10 mouse cellular contexts compared by ENCODE assay signal in the genomic region with DNA sequence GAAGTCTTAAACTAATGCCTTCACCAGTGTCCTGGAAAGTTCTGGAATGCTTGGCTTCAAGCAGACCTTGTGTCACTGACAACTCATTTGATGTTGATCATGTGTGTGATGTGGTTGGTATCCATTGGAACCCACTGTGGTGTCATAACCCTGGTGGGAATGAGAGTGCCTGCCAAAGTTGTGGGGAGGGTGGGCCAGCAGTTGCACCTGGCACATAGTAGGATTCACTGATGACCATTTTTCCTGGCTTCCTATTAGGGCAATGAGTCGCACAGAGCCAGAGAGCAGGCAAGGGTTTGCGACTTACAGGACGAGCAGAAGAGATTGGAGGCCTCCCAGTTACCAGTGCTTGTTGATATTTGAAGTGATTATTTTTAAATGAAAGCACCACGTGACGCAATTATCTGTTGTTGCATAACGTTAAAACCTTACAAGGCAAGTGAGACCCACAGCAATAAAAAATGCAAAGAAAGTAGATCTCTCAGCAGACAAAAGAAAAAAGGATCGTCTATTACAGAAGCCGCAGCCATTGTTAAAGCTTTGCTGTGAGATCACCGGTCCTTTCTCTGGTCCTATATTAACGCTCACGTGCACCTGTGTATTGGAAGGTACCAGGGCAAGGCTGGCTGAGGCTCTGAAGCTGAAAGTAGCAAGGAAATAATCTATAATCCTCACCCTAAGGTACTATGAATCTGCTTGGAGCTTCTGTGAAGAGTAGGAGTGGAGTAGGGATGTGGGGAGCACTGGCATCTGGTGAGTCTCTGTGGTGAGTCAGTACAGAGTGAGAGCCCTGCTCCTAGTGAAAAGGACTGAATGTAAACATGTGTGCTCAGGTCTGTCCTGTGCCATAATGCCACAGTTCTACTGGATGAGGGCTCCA.
DNase-seq lines count a peak whose midpoint lies in the region; ATAC-seq and TF ChIP-seq lines count a peak whose summit lies in the region.
"Had no signal": no experiment of that assay in that cellular context is flagged by ENCODE, and none has a peak within 500 bp of the region (broad histone marks: within the 10 kb centered on the region; RNA-seq: fewer than 3 reads in every experiment).

No protein-coding gene starts in this region.

- DNase-seq in forebrain, embryonic 10.5 days (ENCODE audit: extremely low spot score, low spot score), result no peak
- no peak for DNase-seq in forebrain, postnatal 0 days
- no peak for DNase-seq in layer of hippocampus, adult 2 months (ENCODE audit: low spot score in 2 of 2)
- DNase-seq in layer of hippocampus, adult 11-12 months (ENCODE audit: low spot score), result no peak
- DNase-seq in 3T3-L1 (ENCODE audit: low read depth, low spot score), result peak; percentile 61
- no peak for DNase-seq in forebrain, embryonic 11.5 days (ENCODE audit: low spot score)
- no peak for DNase-seq in thymus, postnatal 0 days (ENCODE audit: low spot score)
- DNase-seq in cerebellum, adult 11 months, result no peak

- no peak overlapping the region for H3K4me2 ChIP-seq in forebrain, postnatal 0 days (ENCODE audit: low read depth)
- H3K4me2 ChIP-seq in forebrain, embryonic 11.5 days (ENCODE audit: low read depth, low read length, severe bottlenecking), result no peak overlapping the region
- H3K4me2 ChIP-seq: heart, embryonic 12.5 days had no signal

- ATAC-seq in forebrain, postnatal 0 days, result no peak
- peak; percentile 28; the same call in 1 of the 2 replicates for ATAC-seq in forebrain, embryonic 11.5 days (replicated peaks; ENCODE audit: low FRiP score)

- H3K9ac ChIP-seq in forebrain, postnatal 0 days, result no peak overlapping the region
- no peak overlapping the region for H3K9ac ChIP-seq in forebrain, embryonic 11.5 days (ENCODE audit: low read length)
- H3K9ac ChIP-seq: heart, embryonic 12.5 days had no signal

- WGBS in forebrain, embryonic 10.5 days, result 89% methylated on average over 11 of the region's 11 CpGs
- 53% methylated on average over 11 of the region's 11 CpGs for WGBS in forebrain, postnatal 0 days
- WGBS in forebrain, embryonic 11.5 days, result 82% methylated on average over 11 of the region's 11 CpGs

- TF ChIP-seq CTCF in forebrain, postnatal 0 days (IDR thresholded peaks at IDR 0.05; ENCODE audit: low read depth), result no peak
- no peak for TF ChIP-seq CTCF in layer of hippocampus, adult 2 months (conservative IDR thresholded peaks at IDR 0.05)

- H3K27ac ChIP-seq in forebrain, embryonic 10.5 days, result 0 out of 2 replicates have a peak overlapping the region, but pooled peaks have one; percentile 4
- no peak overlapping the region for H3K27ac ChIP-seq in forebrain, postnatal 0 days (ENCODE audit: low read depth, low read length)
- peak overlapping the region; percentile 88 for H3K27ac ChIP-seq in layer of hippocampus, adult 2 months
- no peak overlapping the region for H3K27ac ChIP-seq in forebrain, embryonic 11.5 days (ENCODE audit: low read depth, low read length)

- no peaks in the 10 kb centered on the region for H3K36me3 ChIP-seq in forebrain, embryonic 10.5 days (replicated peaks)
- no peaks in the 10 kb centered on the region for H3K36me3 ChIP-seq in forebrain, postnatal 0 days (ENCODE audit: insufficient read depth)
- H3K36me3 ChIP-seq in forebrain, embryonic 11.5 days (ENCODE audit: control insufficient read depth, insufficient read depth, low read length), result no peaks in the 10 kb centered on the region
- H3K36me3 ChIP-seq: heart, embryonic 12.5 days had no signal

- H3K27me3 ChIP-seq in forebrain, embryonic 10.5 days (ENCODE audit: poor library complexity, severe bottlenecking), result no peaks in the 10 kb centered on the region
- no peaks in the 10 kb centered on the region for H3K27me3 ChIP-seq in forebrain, postnatal 0 days (ENCODE audit: insufficient read depth, low read length)
- H3K27me3 ChIP-seq in forebrain, embryonic 11.5 days (ENCODE audit: control insufficient read depth, insufficient read depth, low read length), result no peaks in the 10 kb centered on the region
- H3K27me3 ChIP-seq: heart, embryonic 12.5 days had no signal

- no peak overlapping the region for H3K4me3 ChIP-seq in forebrain, embryonic 10.5 days
- H3K4me3 ChIP-seq in forebrain, postnatal 0 days (ENCODE audit: low read depth, low read length), result no peak overlapping the region
- H3K4me3 ChIP-seq in layer of hippocampus, adult 2 months, result no peak overlapping the region
- H3K4me3 ChIP-seq in forebrain, embryonic 11.5 days (ENCODE audit: low read depth, low read length), result no peak overlapping the region
- H3K4me3 ChIP-seq: heart, embryonic 12.5 days; megakaryocyte, embryonic 14.5 days had no signal

- peaks cover 36% of the 10 kb centered on the region for H3K4me1 ChIP-seq in forebrain, embryonic 10.5 days
- peaks cover 6% of the 10 kb centered on the region; the same call in 1 of the 2 replicates for H3K4me1 ChIP-seq in forebrain, postnatal 0 days (ENCODE audit: insufficient read depth)
- H3K4me1 ChIP-seq in forebrain, embryonic 11.5 days (replicated peaks; ENCODE audit: control insufficient read depth, insufficient read depth, low read length), result 0 out of 2 replicates have a peak, but pooled peaks cover 4% of the 10 kb centered on the region

- H3K9me3 ChIP-seq in forebrain, embryonic 10.5 days, result peaks cover 6% of the 10 kb centered on the region; the same call in 1 of the 2 replicates
- H3K9me3 ChIP-seq in forebrain, postnatal 0 days (ENCODE audit: low read length), result no peaks in the 10 kb centered on the region
- no peaks in the 10 kb centered on the region for H3K9me3 ChIP-seq in forebrain, embryonic 11.5 days (ENCODE audit: control insufficient read depth, low read length)

Comparison
In these comparisons a context has a peak if more than half of its experiments do, and no peak if none do; other contexts are left out.
1. H3K27ac ChIP-seq: peak in forebrain, embryonic 10.5 days (single experiment) and layer of hippocampus, adult 2 months (single experiment); none in forebrain, postnatal 0 days (single experiment) and forebrain, embryonic 11.5 days (single experiment).